Mouse (Mus musculus): ENCODE results near the gene Nampt.
A peak's percentile ranks its signal among the peaks of the same experiment; 100 is the strongest.
"Not testable (repeated sequence)": the region's sequence is repeated elsewhere in the genome, so short reads cannot be mapped to it uniquely, and the experiment has no call there.

The Nampt gene

DNA sequence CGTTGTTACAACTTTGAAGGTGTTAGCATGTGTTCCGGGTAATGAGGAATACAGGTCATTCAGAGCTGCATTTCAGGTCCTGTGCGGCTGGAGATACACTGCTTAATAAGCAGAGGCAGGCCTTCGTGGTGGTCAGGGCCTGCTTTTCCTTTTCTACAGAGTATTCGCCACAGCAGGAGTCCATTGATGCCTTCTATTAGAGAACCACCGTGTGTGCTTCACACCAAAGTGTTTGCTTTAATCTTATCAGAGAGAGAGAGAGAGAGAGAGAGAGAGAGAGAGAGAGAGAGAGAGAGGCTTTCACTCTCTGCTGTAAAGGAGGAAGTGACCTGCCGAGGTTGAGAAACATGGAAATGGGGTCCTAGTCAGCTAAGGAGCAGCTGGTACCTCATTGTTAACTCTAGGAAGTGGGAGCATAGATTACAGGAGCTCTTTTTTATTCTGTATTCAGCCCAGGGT lies 22.1 kb downstream of the Nampt start:
- DNase-seq (ENCODE audit: low read depth): no peak

- DNase-seq (ENCODE audit: low read depth): no peak
Measured at GRCm38 (mm10) chr12:32846325-32846724, 27.0 kb downstream of the Nampt start.

DNA sequence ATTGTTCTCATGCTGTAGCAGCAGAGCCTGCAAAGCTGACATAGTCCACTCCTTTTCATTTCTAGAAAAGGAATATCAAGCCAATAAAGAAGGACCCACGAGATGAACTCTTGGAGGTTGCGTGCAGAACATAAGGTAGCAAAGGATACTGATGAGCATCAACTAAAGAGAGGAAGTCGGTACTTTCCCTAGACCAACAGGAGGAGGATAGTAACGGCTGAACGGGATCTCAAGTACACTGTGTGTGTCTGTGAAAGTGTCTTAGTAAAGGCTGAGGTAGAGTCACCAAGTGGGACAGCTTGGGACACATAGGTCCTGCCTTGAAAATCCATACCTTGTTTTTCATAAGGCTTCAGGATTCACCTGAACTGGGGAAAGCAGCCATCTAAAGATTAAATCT lies 34.4 kb downstream of the Nampt start:
- no peak for DNase-seq (ENCODE audit: low read depth)

GRCm38 (mm10) chr12:32854866-32855265 lies 35.5 kb downstream of the Nampt start:
- DNase-seq (ENCODE audit: low read depth): no peak

- no peak for DNase-seq (ENCODE audit: low read depth)
Measured at GRCm38 (mm10) chr12:32855398-32855797, 36.1 kb downstream of the Nampt start.

GRCm38 (mm10) chr12:32856707-32857511 lies 37.6 kb downstream of the Nampt start:
- no peak for DNase-seq (ENCODE audit: low read depth)

DNA sequence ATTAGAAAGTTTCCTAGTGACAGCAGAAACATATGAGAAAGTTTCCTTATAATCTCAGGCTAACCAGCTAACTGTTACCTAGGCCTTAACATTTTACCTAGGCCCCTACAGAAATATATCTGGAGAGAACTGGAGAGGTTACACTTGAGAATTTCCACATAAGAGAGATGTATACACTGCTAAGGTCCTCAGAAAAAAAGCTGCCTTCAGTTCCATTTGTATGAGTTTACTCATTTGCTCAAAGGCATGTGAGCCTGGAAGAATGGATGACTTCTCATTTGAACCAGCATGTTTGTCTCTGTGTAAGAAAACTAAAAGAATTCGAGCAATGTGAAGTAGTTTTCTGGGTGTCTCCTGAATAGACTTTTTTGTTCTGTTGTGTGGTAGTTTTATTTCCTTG lies 39.1 kb downstream of the Nampt start:
- no peak for DNase-seq (ENCODE audit: low read depth)

DNA sequence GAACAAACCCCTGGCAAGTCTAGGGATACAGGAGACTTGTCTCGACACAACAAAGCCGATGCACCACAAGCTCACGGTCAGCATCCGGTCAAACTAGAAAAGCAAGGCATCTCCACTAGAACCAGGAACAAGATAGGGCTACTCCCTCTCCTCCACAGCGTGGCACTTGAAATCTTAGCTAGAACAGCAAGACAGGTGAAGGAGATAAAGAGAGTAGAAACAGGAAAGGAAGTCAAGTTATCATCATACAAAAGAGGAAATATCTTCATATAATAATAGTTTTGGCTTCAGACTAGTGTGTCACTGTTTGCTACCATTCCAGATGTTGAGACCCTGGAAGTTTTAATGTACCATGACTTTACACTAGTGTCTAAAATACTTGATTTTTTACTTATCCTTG lies 41.5 kb downstream of the Nampt start:
- DNase-seq (ENCODE audit: low read depth): no peak

DNA sequence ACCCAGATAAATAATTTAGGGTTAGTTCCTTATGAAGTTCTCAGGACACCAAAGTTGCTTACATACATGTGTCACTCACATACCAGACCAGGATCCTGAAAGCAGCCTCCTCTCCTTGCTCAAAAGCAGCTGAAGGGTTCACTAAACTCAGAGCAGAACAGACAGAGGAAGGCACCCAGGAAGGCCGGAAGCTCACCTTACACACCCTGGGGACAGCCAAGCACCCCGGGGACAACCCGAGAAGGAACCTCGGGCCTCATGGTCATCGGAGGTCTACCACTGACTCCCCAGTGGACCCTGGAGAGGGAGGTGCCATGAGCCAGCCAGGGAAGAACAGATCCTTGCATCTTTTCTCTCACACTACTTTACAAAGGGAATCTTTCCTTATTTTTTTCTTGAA lies 51.5 kb downstream of the Nampt start:
- no peak for DNase-seq (ENCODE audit: low read depth)

DNA sequence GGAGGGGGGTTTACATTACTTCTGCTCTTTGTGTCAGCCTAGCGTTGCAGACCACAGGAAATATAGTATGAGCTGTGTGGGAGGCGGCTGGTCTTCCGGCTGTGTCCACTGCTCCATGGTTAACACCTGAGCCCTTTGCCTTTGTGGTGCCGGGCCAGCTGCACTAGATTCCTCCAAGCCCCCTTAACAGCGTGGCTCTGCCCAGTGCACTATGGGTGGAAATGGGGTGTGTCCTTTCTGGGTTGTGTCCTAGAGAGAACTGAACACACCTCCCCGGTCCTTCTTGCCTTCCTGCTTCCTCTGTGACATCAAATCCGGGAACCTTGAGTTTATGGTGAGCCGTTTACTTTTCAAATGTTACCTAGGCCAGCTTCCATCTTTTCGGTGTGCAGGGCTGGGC lies 58.2 kb downstream of the Nampt start:
- no peak for DNase-seq (ENCODE audit: low read depth)

GRCm38 (mm10) chr12:32877964-32878571 lies 58.7 kb downstream of the Nampt start:
- no peak for DNase-seq (ENCODE audit: low read depth)

- no peak for DNase-seq (ENCODE audit: low read depth)
Measured at GRCm38 (mm10) chr12:32879371-32879770, 60.0 kb downstream of the Nampt start.

DNA sequence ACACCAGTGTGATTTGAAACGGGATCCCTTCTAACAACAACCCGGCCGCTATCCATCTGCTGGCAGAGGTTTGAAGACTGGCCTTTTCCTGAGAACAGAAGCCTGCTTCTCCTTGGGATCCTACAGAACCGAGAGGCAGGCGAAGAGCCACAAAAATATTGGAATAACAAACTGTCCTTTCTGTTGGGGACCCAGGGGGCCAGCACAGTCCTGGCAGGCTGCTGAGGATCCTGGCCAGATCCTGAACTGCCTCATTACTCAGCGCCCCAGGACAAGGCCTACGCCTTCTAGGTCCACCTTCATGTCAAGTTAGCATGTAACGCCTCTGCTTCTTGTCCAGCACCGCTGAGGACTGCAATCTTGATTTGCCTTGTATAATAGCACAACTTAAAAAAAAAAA lies 65.0 kb downstream of the Nampt start:
- no peak for DNase-seq (ENCODE audit: low read depth)

GRCm38 (mm10) chr12:32885041-32885440 lies 65.7 kb downstream of the Nampt start:
- DNase-seq (ENCODE audit: low read depth): no peak

DNA sequence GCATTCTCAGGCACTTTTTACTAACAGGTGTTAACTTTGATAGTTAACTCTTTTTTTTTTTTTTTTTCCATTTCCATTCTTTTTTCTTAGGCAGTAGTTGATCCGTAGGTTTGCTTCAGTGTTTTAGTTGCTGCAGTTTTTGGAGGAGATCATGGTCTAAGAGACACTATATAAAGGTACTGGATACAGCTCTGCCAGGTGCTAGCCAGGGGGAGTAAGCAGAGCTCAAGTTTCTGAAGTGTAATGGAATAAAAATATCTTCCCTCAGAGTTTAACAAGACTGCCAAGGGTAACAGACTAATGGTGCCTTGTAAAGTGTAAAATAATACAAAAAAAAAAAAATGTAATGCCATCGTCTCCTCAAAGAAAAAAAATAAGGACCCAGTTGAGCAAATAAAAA lies 67.0 kb downstream of the Nampt start:
- no peak for DNase-seq (ENCODE audit: low read depth)

DNA sequence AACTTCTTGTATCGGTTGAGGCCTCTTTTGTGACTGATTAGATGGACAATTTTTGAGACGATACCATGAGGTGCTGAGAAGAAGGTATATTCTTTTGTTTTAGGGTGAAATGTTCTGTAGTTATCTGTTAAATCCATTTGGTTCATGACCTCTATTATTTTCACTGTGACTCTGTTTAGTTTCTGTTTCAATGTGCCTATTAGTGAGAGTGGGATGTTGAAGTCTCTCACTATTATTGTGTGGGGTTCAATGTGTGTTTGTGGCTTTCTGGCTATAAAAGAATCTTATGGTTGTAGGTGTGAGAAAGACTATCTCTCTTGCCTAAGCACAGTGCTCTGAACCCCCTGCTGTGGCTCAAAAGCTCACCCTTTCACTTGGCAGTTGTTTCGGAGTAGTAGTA lies 68.9 kb downstream of the Nampt start:
- no peak for DNase-seq (ENCODE audit: low read depth)

- no peak for DNase-seq (ENCODE audit: low read depth)
Measured at GRCm38 (mm10) chr12:32889846-32890245, 70.5 kb downstream of the Nampt start.

GRCm38 (mm10) chr12:32890455-32890854 lies 71.1 kb downstream of the Nampt start:
- no peak for DNase-seq (ENCODE audit: low read depth)

DNA sequence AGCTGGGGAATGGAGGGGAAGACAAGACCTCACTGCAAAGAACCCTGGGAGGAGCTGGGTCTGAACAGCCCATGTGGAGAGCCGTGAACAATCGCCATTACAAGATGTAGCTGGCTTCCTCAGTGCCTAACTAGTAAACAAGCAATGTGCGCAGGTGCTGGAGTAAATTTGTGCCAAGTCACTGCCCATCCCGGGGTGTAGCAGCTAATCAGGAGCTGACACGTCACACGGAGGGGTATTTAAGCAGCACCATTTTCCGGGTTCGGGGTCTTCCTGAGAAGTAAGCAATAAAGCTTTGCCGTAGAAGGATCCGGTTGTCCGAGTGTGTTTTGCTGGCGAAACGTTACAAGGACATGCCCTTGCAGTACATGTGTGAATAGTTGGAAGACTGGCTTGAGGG lies 71.9 kb downstream of the Nampt start:
- not testable (repeated sequence) for DNase-seq (ENCODE audit: low read depth)

DNA sequence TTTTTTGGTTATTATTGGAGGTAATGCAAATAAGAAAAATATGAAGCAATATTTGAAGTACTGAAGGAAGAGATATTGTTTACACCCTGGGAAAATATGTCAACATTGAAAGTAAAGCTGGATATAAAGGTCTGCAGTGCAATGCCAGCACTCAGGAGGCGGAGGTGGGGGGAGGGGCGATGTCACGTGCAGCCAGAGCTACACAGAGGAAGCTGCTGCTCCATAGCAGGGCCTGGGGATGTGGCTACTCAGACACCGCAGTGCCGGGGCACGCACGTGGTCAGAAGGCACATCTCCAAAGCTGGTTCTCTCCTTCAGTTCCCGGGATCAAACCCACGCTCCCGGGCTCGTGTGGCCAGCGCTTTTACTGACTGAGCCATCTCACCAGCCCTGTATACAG lies 73.9 kb downstream of the Nampt start:
- peak; percentile 38 for DNase-seq (ENCODE audit: low read depth)

DNA sequence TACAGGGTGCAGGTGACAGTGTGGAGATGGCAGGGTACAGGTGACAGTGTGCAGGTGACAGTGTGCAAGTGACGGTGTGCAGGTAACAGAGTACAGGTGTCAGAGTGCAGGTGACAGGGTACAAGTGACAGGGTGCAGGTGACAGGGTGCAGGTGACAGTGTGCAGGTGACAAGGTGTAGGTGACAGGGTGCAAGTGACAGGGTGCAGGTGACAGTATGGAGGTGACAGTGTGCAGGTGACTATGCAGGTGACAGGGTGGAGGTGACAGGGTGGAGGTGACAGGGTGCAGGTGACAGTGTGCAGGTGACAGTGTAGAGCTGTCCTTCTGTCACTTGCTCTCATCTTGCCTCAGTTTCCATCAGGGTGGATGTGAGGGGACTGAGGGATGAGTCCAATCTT lies 76.5 kb downstream of the Nampt start:
- no peak for DNase-seq (ENCODE audit: low read depth)

DNA sequence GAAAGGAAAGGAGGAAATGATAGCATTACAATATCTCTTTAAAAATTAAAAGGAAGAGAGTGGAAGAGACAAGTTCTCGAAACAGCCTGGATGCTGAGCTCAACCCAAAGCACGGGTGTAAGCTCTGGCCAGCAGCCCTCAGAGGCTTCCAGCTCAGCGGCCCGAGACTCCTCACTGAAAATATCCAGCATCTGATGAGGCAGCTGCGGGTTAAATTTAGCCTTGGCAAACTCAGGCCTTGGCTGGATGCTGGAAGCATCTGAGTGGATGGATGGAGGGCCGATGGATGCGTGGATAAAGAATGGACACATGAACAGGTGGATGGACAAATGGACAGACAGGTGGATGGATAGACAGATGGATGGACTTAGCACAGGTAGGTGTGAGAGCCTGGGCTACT lies 77.2 kb downstream of the Nampt start:
- no peak for DNase-seq (ENCODE audit: low read depth)

DNA sequence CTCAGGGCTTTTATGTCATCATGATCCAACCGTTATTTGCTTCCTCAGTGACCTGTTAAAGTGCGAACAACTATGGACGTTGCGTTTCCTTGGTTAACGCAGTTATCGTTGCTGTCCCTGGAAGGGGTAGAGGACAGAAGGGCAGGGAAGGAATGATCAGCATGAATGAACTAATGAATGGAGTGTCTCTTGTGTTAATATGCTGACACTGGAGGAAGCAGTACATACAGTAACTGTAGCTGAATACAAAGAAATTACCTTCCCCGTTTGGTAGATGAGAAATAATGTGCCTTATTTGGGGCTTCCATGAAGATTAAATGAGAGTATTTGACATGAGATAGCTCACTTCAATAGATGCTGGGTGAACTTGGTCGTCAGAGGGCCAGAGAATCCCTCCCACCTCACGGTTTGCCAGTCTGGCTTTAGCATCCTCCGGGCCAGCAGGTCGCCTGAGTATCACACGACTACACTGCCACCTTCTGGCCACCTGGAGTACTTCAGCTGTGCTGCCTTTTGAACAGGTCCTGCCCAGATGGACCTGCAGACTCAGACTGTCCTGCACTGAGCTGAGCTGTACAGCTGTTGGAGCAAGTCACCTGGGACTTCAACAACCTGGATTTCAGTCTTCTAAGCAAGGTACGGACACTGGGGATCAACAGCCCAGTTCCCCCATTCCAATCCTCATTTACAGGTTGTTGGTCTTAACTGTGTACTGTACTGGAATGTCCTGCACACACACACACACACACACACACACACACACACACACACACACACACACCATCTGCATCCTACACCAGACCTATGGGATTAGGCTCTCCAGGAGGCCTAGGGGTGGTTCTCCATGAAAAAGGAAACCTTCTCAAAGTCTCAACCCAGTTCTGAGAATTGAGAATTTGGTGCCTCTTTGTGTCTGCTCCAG lies 78.1 kb downstream of the Nampt start:
- DNase-seq (ENCODE audit: low read depth): peak; percentile 89

Measured in naive thymus-derived CD4-positive, alpha-beta T cell, adult 2 months (primary cell).